8 mouse cellular contexts compared by ENCODE assay signal in the genomic region with DNA sequence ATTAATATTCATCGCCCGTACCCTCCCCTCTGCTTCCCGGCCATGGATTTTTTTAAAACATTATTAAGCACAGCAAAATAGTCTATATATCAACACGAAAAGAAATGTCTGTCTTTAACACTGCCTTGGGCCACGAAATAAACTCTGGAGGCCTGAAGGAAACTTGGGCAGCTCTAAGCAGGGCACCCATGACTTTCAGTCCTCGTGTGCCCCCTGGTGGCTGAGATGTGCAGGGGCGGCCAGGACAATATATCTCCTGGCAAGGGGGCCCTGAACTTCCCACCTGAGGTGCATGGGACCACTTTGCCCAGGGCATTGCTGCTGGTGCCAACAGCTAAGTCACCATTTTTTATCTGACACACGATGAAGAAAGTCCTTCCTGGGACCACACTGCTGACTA. TPM values are rescaled to one million over a fixed set of nuclear protein-coding genes. Genes with fewer than 3 reads are reported as not detected.
A peak's percentile ranks its signal among the peaks of the same experiment; 100 is the strongest.
DNase-seq lines count a peak whose midpoint lies in the region; ATAC-seq and TF ChIP-seq lines count a peak whose summit lies in the region.

No protein-coding gene starts in this region.

- H3K4me3 ChIP-seq in embryonic facial prominence, embryonic 14.5 days (ENCODE audit: low read depth, low read length), result no peak overlapping the region
- no peak overlapping the region for H3K4me3 ChIP-seq in heart, embryonic 16.5 days (ENCODE audit: low read length)
- H3K4me3 ChIP-seq in liver, embryonic 14.5 days (ENCODE audit: insufficient read depth in 1 of 2, low read depth in 2 of 2, low read length in 2 of 2), result no peak overlapping the region
- no peak overlapping the region for H3K4me3 ChIP-seq in neural tube, embryonic 15.5 days (replicated peaks)
- H3K4me3 ChIP-seq in testis, adult 2 months (ENCODE audit: control insufficient read depth, low read depth, low read length), result no peak overlapping the region

- H3K27me3 ChIP-seq in embryonic facial prominence, embryonic 14.5 days (replicated peaks; ENCODE audit: control insufficient read depth, insufficient read depth, low read length), result no peaks in the 10 kb centered on the region
- peaks cover 10% of the 10 kb centered on the region for H3K27me3 ChIP-seq in heart, embryonic 16.5 days (ENCODE audit: control insufficient read depth, insufficient read depth, low read length)
- no peaks in the 10 kb centered on the region for H3K27me3 ChIP-seq in liver, embryonic 14.5 days (ENCODE audit: control insufficient read depth, insufficient read depth, low read length)
- no peaks in the 10 kb centered on the region for H3K27me3 ChIP-seq in neural tube, embryonic 15.5 days (replicated peaks)
- H3K27me3 ChIP-seq in testis, adult 2 months (ENCODE audit: control insufficient read depth, insufficient read depth, low read length), result no peaks in the 10 kb centered on the region

- peak; percentile 80 for ATAC-seq in embryonic facial prominence, embryonic 14.5 days (ENCODE audit: low read depth)
- ATAC-seq in heart, embryonic 16.5 days (replicated peaks; ENCODE audit: extremely low read depth, insufficient read depth, low FRiP score), result 0 out of 2 replicates have a peak, but pooled peaks have one; percentile 64
- no peak for ATAC-seq in liver, embryonic 14.5 days (ENCODE audit: insufficient read depth)
- peak; percentile 37; the same call in 1 of the 2 replicates for ATAC-seq in neural tube, embryonic 15.5 days (ENCODE audit: low FRiP score)

- H3K9ac ChIP-seq in embryonic facial prominence, embryonic 14.5 days (ENCODE audit: low read depth, low read length), result no peak overlapping the region
- no peak overlapping the region for H3K9ac ChIP-seq in heart, embryonic 16.5 days (ENCODE audit: low read length)
- H3K9ac ChIP-seq in liver, embryonic 14.5 days (replicated peaks), result no peak overlapping the region
- H3K9ac ChIP-seq in neural tube, embryonic 15.5 days (replicated peaks), result no peak overlapping the region

- DNase-seq in CD4-positive helper T cell, adult 2 months (ENCODE audit: low read depth, low spot score), result peak; percentile 75
- DNase-seq in adrenal gland, postnatal 36 days, result peak; percentile 85 to 88
- DNase-seq in embryonic facial prominence, embryonic 14.5 days (ENCODE audit: low spot score), result peak; percentile 80
- DNase-seq in kidney, postnatal 14 days, result peak; percentile 83
- DNase-seq in liver, embryonic 14.5 days (ENCODE audit: low read depth in 3 of 3, low spot score in 3 of 3), result peak in 2 of 3 experiments; percentile 4 to 35

- H3K9me3 ChIP-seq in embryonic facial prominence, embryonic 14.5 days (ENCODE audit: control insufficient read depth, low read length), result 0 out of 2 replicates have a peak, but pooled peaks cover under 1% of the 10 kb centered on the region
- peaks cover 9% of the 10 kb centered on the region for H3K9me3 ChIP-seq in heart, embryonic 16.5 days (replicated peaks; ENCODE audit: control insufficient read depth, low read length)
- no peaks in the 10 kb centered on the region for H3K9me3 ChIP-seq in liver, embryonic 14.5 days (ENCODE audit: control insufficient read depth, low read length)
- no peaks in the 10 kb centered on the region; the same call in 1 of the 2 replicates for H3K9me3 ChIP-seq in neural tube, embryonic 15.5 days (replicated peaks)

- TF ChIP-seq CTCF in liver, embryonic 14.5 days (IDR thresholded peaks at IDR 0.05; ENCODE audit: low read depth), result peak; percentile 93
- TF ChIP-seq CTCF in testis, adult 2 months (IDR thresholded peaks at IDR 0.05; ENCODE audit: control insufficient read depth, insufficient read depth, insufficient replicate concordance, low read depth, low read length), result peak; percentile 81

- no peak for TF ChIP-seq EP300 in liver, embryonic 14.5 days (IDR thresholded peaks at IDR 0.05; ENCODE audit: low read depth)

- peak overlapping the region; percentile 67 for H3K27ac ChIP-seq in embryonic facial prominence, embryonic 14.5 days (replicated peaks; ENCODE audit: low read depth, low read length)
- H3K27ac ChIP-seq in heart, embryonic 16.5 days (ENCODE audit: low read length), result no peak overlapping the region
- H3K27ac ChIP-seq in liver, embryonic 14.5 days, result no peak overlapping the region
- H3K27ac ChIP-seq in neural tube, embryonic 15.5 days (replicated peaks), result no peak overlapping the region
- H3K27ac ChIP-seq in testis, adult 2 months (ENCODE audit: control insufficient read depth, insufficient read depth, low read depth, low read length), result no peak overlapping the region

- WGBS in embryonic facial prominence, embryonic 14.5 days, result 19% methylated on average over 8 of the region's 8 CpGs
- WGBS in heart, embryonic 16.5 days, result 26% methylated on average over 8 of the region's 8 CpGs
- 26% methylated on average over 8 of the region's 8 CpGs for WGBS in liver, embryonic 14.5 days (ENCODE audit: insufficient replicate concordance)
- WGBS in neural tube, embryonic 15.5 days, result 24% methylated on average over 8 of the region's 8 CpGs

- no peaks in the 10 kb centered on the region for H3K36me3 ChIP-seq in embryonic facial prominence, embryonic 14.5 days (ENCODE audit: control insufficient read depth, insufficient read depth, low read length)
- H3K36me3 ChIP-seq in heart, embryonic 16.5 days (ENCODE audit: control insufficient read depth, insufficient read depth), result no peaks in the 10 kb centered on the region
- H3K36me3 ChIP-seq in liver, embryonic 14.5 days (replicated peaks; ENCODE audit: control insufficient read depth, insufficient read depth, low read depth), result no peaks in the 10 kb centered on the region
- peaks cover 13% of the 10 kb centered on the region for H3K36me3 ChIP-seq in neural tube, embryonic 15.5 days
- H3K36me3 ChIP-seq in testis, adult 2 months (ENCODE audit: control insufficient read depth, insufficient read depth, low read length), result no peaks in the 10 kb centered on the region

- TF ChIP-seq POLR2A in testis, adult 2 months (IDR thresholded peaks at IDR 0.05; ENCODE audit: control insufficient read depth, low read depth, low read length), result no peak

- H3K4me1 ChIP-seq in embryonic facial prominence, embryonic 14.5 days (ENCODE audit: control insufficient read depth, insufficient read depth, low read length), result peaks cover 31% of the 10 kb centered on the region
- peaks cover 11% of the 10 kb centered on the region for H3K4me1 ChIP-seq in heart, embryonic 16.5 days (ENCODE audit: control insufficient read depth, insufficient read depth, low read length)
- peaks cover 3 to 11% of the 10 kb centered on the region in 2 experiments; a peak in 3 of 4 replicates for H3K4me1 ChIP-seq in liver, embryonic 14.5 days (replicated peaks; ENCODE audit: control insufficient read depth in 2 of 2, insufficient read depth in 2 of 2, low read length in 1 of 2)
- H3K4me1 ChIP-seq in neural tube, embryonic 15.5 days, result peaks cover 15% of the 10 kb centered on the region
- no peaks in the 10 kb centered on the region for H3K4me1 ChIP-seq in testis, adult 2 months (ENCODE audit: control insufficient read depth, insufficient read depth, low read length)

- H3K4me2 ChIP-seq in embryonic facial prominence, embryonic 14.5 days (ENCODE audit: low read depth, low read length), result no peak overlapping the region
- H3K4me2 ChIP-seq in heart, embryonic 16.5 days (ENCODE audit: low read depth, low read length), result no peak overlapping the region
- no peak overlapping the region for H3K4me2 ChIP-seq in liver, embryonic 14.5 days (ENCODE audit: low read depth)
- H3K4me2 ChIP-seq in neural tube, embryonic 15.5 days, result no peak overlapping the region

RNA-seq across cellular contexts. Expression of a gene that starts 27.3 kb away (rescaled TPM):
- total RNA-seq in adrenal gland, postnatal 36 days (2021), result 1 to 10 TPM; 2.6 to 3.0 TPM
- 5.7 and 5.8 TPM in 2 replicates for polyA plus RNA-seq in embryonic facial prominence, embryonic 14.5 days (2014; fragmentation: Nextera tagmentation; extraction: Ambion mirVana)
- polyA plus RNA-seq in heart, embryonic 16.5 days (2015; fragmentation: Nextera tagmentation; extraction: Ambion mirVana), result 10.0 and 10.9 TPM in 2 replicates
- polyA plus RNA-seq in liver, embryonic 14.5 days (2012; rRNA removed), result 0.08 and 0.13 TPM in 2 replicates
- 0.10 and 0.19 TPM in 2 replicates for polyA plus RNA-seq in liver, embryonic 14.5 days (2014; fragmentation: Nextera tagmentation; extraction: Ambion mirVana)
- 4.8 and 5.6 TPM in 2 replicates for polyA plus RNA-seq in neural tube, embryonic 15.5 days (2015; fragmentation: Nextera tagmentation; extraction: Ambion mirVana)
- polyA plus RNA-seq in testis, adult 2 months (2012; rRNA removed), result 2.1 and 2.2 TPM in 2 replicates

Comparison
In these comparisons a context has a peak if more than half of its experiments do, and no peak if none do; other contexts are left out.
1. DNase-seq: peak in every context shown above with its lines; median percentile 86 in adrenal gland, postnatal 36 days; 83 in kidney, postnatal 14 days; 80 in embryonic facial prominence, embryonic 14.5 days; 75 in CD4-positive helper T cell, adult 2 months; 20 in liver, embryonic 14.5 days.